Mouse (Mus musculus) small intestine, adult 2 months (tissue): ENCODE data around the gene Pde4d. TPM values are rescaled to one million over a fixed set of nuclear protein-coding genes. Genes with fewer than 3 reads are reported as not detected.

Experiments used
- H3K27ac ChIP-seq: fragments of 200-500 bp; 2 replicates; pipeline ENCODE4 v1.5.1; 2012; ENCODE audit warnings: low read depth, low read length, control low read depth, inconsistent platforms; ENCODE audit not compliant: insufficient read depth
- H3K27me3 ChIP-seq: fragments of 200-500 bp; 2 replicates; pipeline ENCODE4 v1.6.1; 2012; ENCODE audit warnings: mild to moderate bottlenecking, moderate library complexity, low read length, inconsistent platforms; ENCODE audit not compliant: control insufficient read depth, insufficient read depth
- H3K36me3 ChIP-seq: fragments of 200-500 bp; 2 replicates; pipeline ENCODE4 v1.6.1; 2012; ENCODE audit warnings: mild to moderate bottlenecking, low read length, control low read depth, inconsistent platforms; ENCODE audit not compliant: control insufficient read depth, insufficient read depth
- H3K4me1 ChIP-seq: fragments of 200-500 bp; 2 replicates; pipeline ENCODE4 v1.6.1; 2012; ENCODE audit warnings: low read length, inconsistent platforms, mixed read lengths; ENCODE audit not compliant: control insufficient read depth, insufficient read depth, insufficient read length
- H3K4me3 ChIP-seq: fragments of 200-500 bp; 2 replicates; pipeline ENCODE4 v1.5.1; 2012; ENCODE audit warnings: low read depth, mild to moderate bottlenecking, control low read depth, inconsistent platforms, low read length, moderate library complexity
- CTCF ChIP-seq: fragments of 200-500 bp; IDR thresholded peaks from 2 replicates; pipeline ENCODE4 v1.5.1; 2012; ENCODE audit warnings: low read depth, mild to moderate bottlenecking, control low read depth, inconsistent platforms, low read length, moderate library complexity, mixed read lengths; ENCODE audit not compliant: insufficient replicate concordance, insufficient read length; ENCODE audit errors: extremely low read depth
- POLR2A ChIP-seq: fragments of 200-500 bp; IDR thresholded peaks from 2 replicates; pipeline ENCODE4 v1.6.1; 2012; ENCODE audit warnings: low read depth, mild to moderate bottlenecking, control low read depth, inconsistent platforms, low read length, moderate library complexity
- WGBS: fragments of 180-500 bp; shearing (Covaris S2); methylation state at CpG from one replicate; pipeline ENCODE4 v1.1.7; 2018; 5-methylcytosine and 5-hydroxymethylcytosine counted together
- polyA plus RNA-seq: library from polyadenylated mRNA; depleted of rRNA; stranded (reverse); fragments of >200 nt; gene quantifications from 2 replicates; pipeline ENCODE4 v1.2.3, GENCODE M21; 2012

Pde4d gene
- polyA plus RNA-seq, 1 experiment: 8.4 TPM

GRCm38 (mm10) chr13:109629216-109629615 is 1179.5 kb downstream of the Pde4d start:
- Histone ChIP-seq H3K36me3 (no peaks in the 10 kb centered on the region), H3K27me3 (no peaks in the 10 kb centered on the region), H3K4me1 (no peaks in the 10 kb centered on the region), H3K27ac (no peak overlapping the region), H3K4me3 (no peak overlapping the region)
- 89% methylated on average over 5 of the region's 5 CpGs for WGBS
- TF ChIP-seq CTCF: no peak

- peaks cover 2% of the 10 kb centered on the region; the same call in 1 of the 2 replicates for H3K4me1 ChIP-seq
- H3K27ac ChIP-seq: no peak overlapping the region
- WGBS: 76% methylated on average over 10 of the region's 10 CpGs
- TF ChIP-seq POLR2A (no peak), CTCF (no peak)
- H3K27me3 ChIP-seq: no peaks in the 10 kb centered on the region
- H3K4me3 ChIP-seq: no peak overlapping the region
- no peaks in the 10 kb centered on the region for H3K36me3 ChIP-seq
Measured at GRCm38 (mm10) chr13:109631399-109632026, 1181.8 kb downstream of the Pde4d start.

- 70% methylated on average over 7 of the region's 7 CpGs for WGBS
- H3K27ac ChIP-seq: no peak overlapping the region
Measured at GRCm38 (mm10) chr13:109632387-109633036, 1182.8 kb downstream of the Pde4d start.

GRCm38 (mm10) chr13:109633037-109633418 is 1183.3 kb downstream of the Pde4d start:
- Histone ChIP-seq H3K27ac (no peak overlapping the region), H3K4me3 (no peak overlapping the region), H3K4me1 (peaks cover 2% of the 10 kb centered on the region; the same call in 1 of the 2 replicates), H3K27me3 (no peaks in the 10 kb centered on the region), H3K36me3 (no peaks in the 10 kb centered on the region)
- 68% methylated on average over 3 of the region's 3 CpGs for WGBS
- TF ChIP-seq POLR2A (no peak), CTCF (no peak)

More at GRCm38 (mm10) chr13:109632387-109633036, 1182.8 kb downstream of the Pde4d start:
- Histone ChIP-seq H3K27me3 (no peaks in the 10 kb centered on the region), H3K4me3 (no peak overlapping the region), H3K4me1 (peaks cover 2% of the 10 kb centered on the region; the same call in 1 of the 2 replicates), H3K36me3 (no peaks in the 10 kb centered on the region)
- no peak for TF ChIP-seq POLR2A
- no peak for TF ChIP-seq CTCF

- TF ChIP-seq POLR2A: no peak
- no peak for TF ChIP-seq CTCF
- Histone ChIP-seq H3K27ac (no peak overlapping the region), H3K27me3 (no peaks in the 10 kb centered on the region), H3K36me3 (no peaks in the 10 kb centered on the region), H3K4me3 (no peak overlapping the region), H3K4me1 (peaks cover 2% of the 10 kb centered on the region; the same call in 1 of the 2 replicates)
- 71% methylated on average over 10 of the region's 10 CpGs for WGBS
Measured at GRCm38 (mm10) chr13:109635901-109636520, 1186.3 kb downstream of the Pde4d start.

- Histone ChIP-seq H3K27ac (no peak overlapping the region), H3K4me3 (no peak overlapping the region), H3K4me1 (peaks cover 2% of the 10 kb centered on the region; the same call in 1 of the 2 replicates), H3K36me3 (no peaks in the 10 kb centered on the region), H3K27me3 (no peaks in the 10 kb centered on the region)
- no peak for TF ChIP-seq POLR2A
- TF ChIP-seq CTCF: no peak
Measured at GRCm38 (mm10) chr13:109638273-109638672, 1188.5 kb downstream of the Pde4d start.

- 86% methylated on average over 6 of the region's 6 CpGs for WGBS
- Histone ChIP-seq H3K27ac (no peak overlapping the region), H3K4me1 (peaks cover 2% of the 10 kb centered on the region; the same call in 1 of the 2 replicates), H3K36me3 (no peaks in the 10 kb centered on the region), H3K27me3 (no peaks in the 10 kb centered on the region), H3K4me3 (no peak overlapping the region)
- TF ChIP-seq POLR2A: no peak
- TF ChIP-seq CTCF: no peak
Measured at GRCm38 (mm10) chr13:109639286-109639685, 1189.5 kb downstream of the Pde4d start.
